ENCODE assay signal across 20 mouse cellular contexts in the genomic region with DNA sequence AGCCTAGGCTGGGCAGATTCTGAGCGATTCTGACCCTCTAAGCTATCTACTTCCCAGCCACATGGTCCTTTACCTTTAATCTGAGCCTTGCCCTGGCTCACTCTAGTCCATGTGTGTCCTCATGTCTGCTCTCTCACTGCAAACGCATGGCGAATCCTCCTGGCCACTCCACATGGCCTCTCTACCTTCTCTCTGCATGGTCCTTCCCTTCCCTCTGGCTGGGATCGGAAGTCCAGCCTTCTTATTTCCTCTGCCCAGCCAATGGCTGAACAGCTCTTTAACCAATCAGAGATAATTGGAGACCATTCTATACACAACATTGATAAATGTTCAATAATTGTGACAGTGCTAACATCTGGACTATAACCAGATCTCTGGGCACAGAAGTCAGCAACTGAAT. TPM values are rescaled to one million over a fixed set of nuclear protein-coding genes. Genes with fewer than 3 reads are reported as not detected.
A peak's percentile ranks its signal among the peaks of the same experiment; 100 is the strongest.
DNase-seq lines count a peak whose midpoint lies in the region; TF ChIP-seq lines count a peak whose summit lies in the region.
"Had no signal": no experiment of that assay in that cellular context is flagged by ENCODE, and none has a peak within 500 bp of the region (broad histone marks: within the 10 kb centered on the region; RNA-seq: fewer than 3 reads in every experiment).

No protein-coding gene starts in this region.

- H3K36me3 ChIP-seq in MEL (ENCODE audit: control insufficient read depth in 1 of 2, insufficient read depth in 2 of 2, low read length in 2 of 2), result no peaks in the 10 kb centered on the region
- H3K36me3 ChIP-seq: embryonic facial prominence, embryonic 13.5 days; embryonic facial prominence, embryonic 15.5 days; forebrain, embryonic 10.5 days; forebrain, embryonic 12.5 days; G1E had no signal

- no peak for TF ChIP-seq CTCF in MEL (IDR thresholded peaks at IDR 0.05 in 2 of 3, conservative IDR thresholded peaks at IDR 0.05 in 1 of 3; ENCODE audit: control insufficient read depth in 1 of 3, insufficient read depth in 1 of 3, low read depth in 2 of 3, low read length in 3 of 3, poor library complexity in 1 of 3, severe bottlenecking in 1 of 3)

- H3K9ac ChIP-seq in MEL (ENCODE audit: control insufficient read depth, low read depth, low read length, poor library complexity, severe bottlenecking), result peak overlapping the region; percentile 74
- H3K9ac ChIP-seq: embryonic facial prominence, embryonic 13.5 days; embryonic facial prominence, embryonic 15.5 days; forebrain, embryonic 12.5 days had no signal

- H3K27ac ChIP-seq in MEL (ENCODE audit: control insufficient read depth, low read depth, low read length), result no peak overlapping the region; the same call in 1 of the 2 replicates
- H3K27ac ChIP-seq: embryonic facial prominence, embryonic 13.5 days; embryonic facial prominence, embryonic 15.5 days; forebrain, embryonic 10.5 days; forebrain, embryonic 12.5 days had no signal

- H3K4me1 ChIP-seq in MEL (ENCODE audit: control insufficient read depth in 1 of 2, insufficient read depth in 2 of 2, low read length in 2 of 2), result 0 out of 4 replicates have a peak, but pooled peaks cover 0 to 4% of the 10 kb centered on the region in 2 experiments
- H3K4me1 ChIP-seq: embryonic facial prominence, embryonic 13.5 days; embryonic facial prominence, embryonic 15.5 days; forebrain, embryonic 12.5 days had no signal

- TF ChIP-seq RAD21 in MEL (IDR thresholded peaks at IDR 0.05; ENCODE audit: low read depth, low read length), result no peak

- no peaks in the 10 kb centered on the region for H3K9me3 ChIP-seq in MEL (replicated peaks; ENCODE audit: insufficient read depth, low read length)
- H3K9me3 ChIP-seq: embryonic facial prominence, embryonic 13.5 days; embryonic facial prominence, embryonic 15.5 days; forebrain, embryonic 10.5 days; forebrain, embryonic 12.5 days; G1E had no signal

- TF ChIP-seq EP300 in MEL (IDR thresholded peaks at IDR 0.05; ENCODE audit: low read depth in 1 of 2, low read length in 2 of 2), result no peak

- peak overlapping the region; percentile 58 to 67 for H3K4me3 ChIP-seq in MEL (ENCODE audit: control insufficient read depth in 1 of 2, insufficient read depth in 1 of 2, low read depth in 2 of 2, low read length in 2 of 2)
- H3K4me3 ChIP-seq: embryonic facial prominence, embryonic 13.5 days; embryonic facial prominence, embryonic 15.5 days; erythroblast, embryonic 14.5 days; forebrain, embryonic 10.5 days; forebrain, embryonic 12.5 days had no signal

- DNase-seq in 416B (ENCODE audit: low read depth), result peak; percentile 60
- peak; percentile 39 for DNase-seq in MEL (ENCODE audit: low read depth, low spot score)
- no peak for DNase-seq in lung, postnatal 4 days
- DNase-seq in gastrocnemius, adult 8-10 months (ENCODE audit: low spot score in 2 of 2), result no peak
- DNase-seq in layer of hippocampus, adult 11-12 months (ENCODE audit: low spot score), result no peak
- DNase-seq: adrenal gland, adult 8-10 months; adrenal gland, postnatal 14 days; adrenal gland, postnatal 36 days; cerebellum, adult 11-12 months; cerebellum, adult 2 months; cerebellum, adult 9-10 months; cerebellum, postnatal 10 days; cerebellum, postnatal 25 days had no signal

- TF ChIP-seq POLR2A in MEL (IDR thresholded peaks at IDR 0.05; ENCODE audit: control insufficient read depth in 1 of 2, insufficient read depth in 1 of 2, low read depth in 1 of 2, low read length in 2 of 2, poor library complexity in 1 of 2), result peak in 1 of 2 experiments; percentile 56; a peak in 1 of 4 replicates

- H3K79me2 ChIP-seq in MEL (ENCODE audit: control insufficient read depth, insufficient read depth, low read length, poor library complexity), result peaks cover 4% of the 10 kb centered on the region; the same call in 1 of the 2 replicates

- H3K27me3 ChIP-seq in MEL (ENCODE audit: control insufficient read depth in 1 of 2, insufficient read depth in 2 of 2, low read length in 2 of 2), result no peaks in the 10 kb centered on the region
- H3K27me3 ChIP-seq: embryonic facial prominence, embryonic 13.5 days; embryonic facial prominence, embryonic 15.5 days had no signal

TF ChIP-seq in MEL, 35 proteins besides CTCF, POLR2A, EP300 and RAD21:
- no peak for TF ChIP-seq POLR2AphosphoS5 (IDR thresholded peaks at IDR 0.05; ENCODE audit: borderline replicate concordance, low read depth, low read length)
- TF ChIP-seq ZKSCAN1 (IDR thresholded peaks at IDR 0.05; ENCODE audit: low read depth, low read length), result no peak
- TF ChIP-seq NELFE (IDR thresholded peaks at IDR 0.05; ENCODE audit: low read depth, low read length), result peak; percentile 36; the same call in 1 of the 2 replicates
- TF ChIP-seq MYC (IDR thresholded peaks at IDR 0.05; ENCODE audit: low read depth, low read length), result 0 out of 2 replicates have a peak, but pooled peaks have one; percentile 55
- no peak for TF ChIP-seq ZC3H11A (IDR thresholded peaks at IDR 0.05; ENCODE audit: low read depth, low read length)
- TF ChIP-seq HCFC1 (IDR thresholded peaks at IDR 0.05; ENCODE audit: low read depth, low read length), result no peak
- TF ChIP-seq RCOR1 (IDR thresholded peaks at IDR 0.05; ENCODE audit: low read depth, low read length), result no peak
- TF ChIP-seq TBP (IDR thresholded peaks at IDR 0.05; ENCODE audit: low read depth, low read length), result no peak
- peak; percentile 69 for TF ChIP-seq MXI1 (IDR thresholded peaks at IDR 0.05; ENCODE audit: low read depth, low read length)
- TF ChIP-seq TAL1 (IDR thresholded peaks at IDR 0.05; ENCODE audit: low read length), result no peak
- TF ChIP-seq UBTF (IDR thresholded peaks at IDR 0.05; ENCODE audit: borderline replicate concordance, insufficient read depth, low read depth, low read length), result no peak
- TF ChIP-seq SIN3A (IDR thresholded peaks at IDR 0.05; ENCODE audit: low read length), result no peak
- TF ChIP-seq USF2 (IDR thresholded peaks at IDR 0.05; ENCODE audit: borderline replicate concordance in 1 of 2, insufficient read depth in 1 of 2, low read depth in 1 of 2, low read length in 2 of 2), result no peak
- no peak for TF ChIP-seq ETS1 (IDR thresholded peaks at IDR 0.05; ENCODE audit: low read depth, low read length)
- TF ChIP-seq CHD2 (IDR thresholded peaks at IDR 0.05; ENCODE audit: low read length), result no peak
- TF ChIP-seq JUND (IDR thresholded peaks at IDR 0.05; ENCODE audit: low read depth, low read length), result no peak
- peak; percentile 30; the same call in 1 of the 2 replicates for TF ChIP-seq MAX (IDR thresholded peaks at IDR 0.05; ENCODE audit: low read length)
- no peak for TF ChIP-seq E2F4 (IDR thresholded peaks at IDR 0.05; ENCODE audit: borderline replicate concordance, low read depth, low read length)

RNA-seq across cellular contexts. Expression of gene Barhl1, which starts 40.4 kb away (rescaled TPM):
- total RNA-seq in MEL (2012; rRNA removed), result 0.10 and 0.15 TPM in 2 replicates
- polyA plus RNA-seq in MEL (2012; ENCODE audit: insufficient read depth in 1 of 2, insufficient read length in 2 of 2, low read depth in 1 of 2, low replicate concordance in 2 of 2, missing spikeins in 1 of 2), result under 1 TPM in 1 of 2 experiments, not detected in 1; 0.47 TPM
- not detected for total RNA-seq in gastrocnemius, adult 8-10 months (2022)
- total RNA-seq: adrenal gland, adult 18-20 months; adrenal gland, adult 8-10 months; adrenal gland, postnatal 14 days; adrenal gland, postnatal 36 days had no signal
- polyA plus RNA-seq: embryonic facial prominence, embryonic 13.5 days; embryonic facial prominence, embryonic 15.5 days; erythroblast, embryonic 14.5 days had no signal

Comparison
In these comparisons a context has a peak if more than half of its experiments do, and no peak if none do; other contexts are left out.
1. DNase-seq: peak in 416B (single experiment) and MEL (single experiment); none in lung, postnatal 4 days (0 of 2), gastrocnemius, adult 8-10 months (0 of 2) and layer of hippocampus, adult 11-12 months (single experiment).